Mouse (Mus musculus) right cerebral cortex, adult 2 months (tissue): ENCODE measurements at regions not wholly inside any gene's neighbourhood (a gene's known extent, or its start where the extent isn't known, plus 50 kb on each side); places are given as distances from the start of the nearest gene placed in this dataset.

ENCODE experiments used
- DNase-seq, 2 experiments: peaks; one replicate each; pipeline ENCODE4 v3.0.0; 2021 to 2022; ENCODE audit warnings: low spot score in 2 of 2

- no peak for DNase-seq
These were observed 286.4 kb downstream of the Pdcd6ip start for GRCm38 (mm10) chr9:113421645-113422044.

GRCm38 (mm10) chr9:113421121-113421520, 286.9 kb downstream of the Pdcd6ip start:
- no peak for DNase-seq

GRCm38 (mm10) chr9:113419801-113420200, 288.3 kb downstream of the Pdcd6ip start:
- no peak for DNase-seq

GRCm38 (mm10) chr9:113417106-113417505, 291.0 kb downstream of the Pdcd6ip start:
- no peak for DNase-seq

- no peak for DNase-seq
These were observed 292.5 kb downstream of the Pdcd6ip start for GRCm38 (mm10) chr9:113415511-113415931.

GRCm38 (mm10) chr9:113414690-113415089, 293.4 kb downstream of the Pdcd6ip start:
- no peak for DNase-seq

- DNase-seq = no peak
These were observed 294.2 kb downstream of the Pdcd6ip start for GRCm38 (mm10) chr9:113413851-113414250.

GRCm38 (mm10) chr9:113411638-113412037, 296.4 kb downstream of the Pdcd6ip start:
- DNase-seq = no peak

- DNase-seq = peak in 1 of 2 experiments; percentile 2
These were observed 299.5 kb downstream of the Pdcd6ip start for GRCm38 (mm10) chr9:113408521-113408920.

GRCm38 (mm10) chr9:113394320-113394719, 313.7 kb downstream of the Pdcd6ip start:
- DNase-seq = peak in 1 of 2 experiments; percentile 8

GRCm38 (mm10) chr9:113387356-113387755, 320.7 kb downstream of the Pdcd6ip start:
- DNase-seq = no peak

GRCm38 (mm10) chr9:113381591-113382110, 326.4 kb downstream of the Pdcd6ip start:
- DNase-seq = no peak

- DNase-seq = no peak
These were observed 327.5 kb downstream of the Pdcd6ip start for GRCm38 (mm10) chr9:113380408-113381129.

GRCm38 (mm10) chr9:113378525-113378924, 329.5 kb downstream of the Pdcd6ip start:
- no peak for DNase-seq

- DNase-seq = peak; percentile 36 to 46
These were observed 336.2 kb downstream of the Pdcd6ip start for GRCm38 (mm10) chr9:113371718-113372306.

GRCm38 (mm10) chr9:113347942-113348341, 360.1 kb downstream of the Pdcd6ip start:
- no peak for DNase-seq

- peak; percentile 55 to 56 for DNase-seq
These were observed 361.5 kb downstream of the Pdcd6ip start for GRCm38 (mm10) chr9:113346531-113346930.

GRCm38 (mm10) chr9:113342131-113342530, 365.9 kb downstream of the Pdcd6ip start:
- DNase-seq = peak; percentile 64 to 65

GRCm38 (mm10) chr9:113340838-113341237, 367.2 kb downstream of the Pdcd6ip start:
- peak; percentile 56 to 62 for DNase-seq

- DNase-seq = no peak
These were observed 368.0 kb downstream of the Pdcd6ip start for GRCm38 (mm10) chr9:113340036-113340435.

GRCm38 (mm10) chr9:113324489-113324888, 383.6 kb downstream of the Pdcd6ip start:
- DNase-seq = no peak

- no peak for DNase-seq
These were observed 398.1 kb downstream of the Pdcd6ip start for GRCm38 (mm10) chr9:113309707-113310574.
